Mouse (Mus musculus) embryo, embryonic 11 days (tissue): ENCODE measurements at regions not wholly inside any gene's neighbourhood (a gene's known extent, or its start where the extent isn't known, plus 50 kb on each side); places are given as distances from the start of the nearest gene placed in this dataset.
A peak's percentile ranks its signal among the peaks of the same experiment; 100 is the strongest.

Source experiments
- DNase-seq: peaks from one replicate; pipeline ENCODE4 v3.0.0-alpha.2; 2015

DNA sequence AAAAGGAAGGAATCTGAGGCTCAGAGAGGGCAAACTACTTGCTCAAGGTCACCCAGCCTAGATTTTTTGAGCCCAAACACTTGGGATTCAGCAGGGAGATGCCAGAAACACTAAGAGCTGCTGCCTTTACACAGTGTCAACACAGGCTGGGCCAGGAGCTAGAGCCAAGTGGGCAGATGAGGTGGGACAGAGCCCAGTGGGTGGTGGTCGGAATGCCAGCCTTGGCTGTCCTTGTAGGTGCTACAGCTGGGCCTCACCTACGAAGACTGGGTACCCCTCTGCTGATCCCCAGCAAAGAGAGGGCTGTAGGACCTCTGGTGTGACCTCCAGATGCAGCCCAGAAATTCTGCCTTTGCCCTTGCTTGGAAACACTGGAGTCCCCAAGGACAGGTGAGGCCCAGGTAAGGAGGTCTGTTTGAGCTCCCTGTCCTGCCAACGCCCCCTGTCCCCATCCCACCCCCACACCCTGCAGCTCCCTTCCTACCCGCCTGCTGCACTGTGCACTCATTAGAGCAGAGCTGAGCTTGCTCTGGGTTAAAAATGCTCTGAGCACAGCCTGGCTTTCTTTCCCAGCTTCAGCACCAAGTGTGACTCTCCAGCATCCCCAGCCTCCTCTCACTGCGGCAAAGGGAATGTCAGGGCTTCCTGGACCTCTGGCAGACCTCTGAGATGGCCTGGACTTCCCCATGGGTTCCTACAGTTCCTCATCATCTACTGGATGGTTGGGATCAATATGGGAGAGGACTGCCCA, 76.2 kb downstream of the Cstad start:
- no peak for DNase-seq

DNA sequence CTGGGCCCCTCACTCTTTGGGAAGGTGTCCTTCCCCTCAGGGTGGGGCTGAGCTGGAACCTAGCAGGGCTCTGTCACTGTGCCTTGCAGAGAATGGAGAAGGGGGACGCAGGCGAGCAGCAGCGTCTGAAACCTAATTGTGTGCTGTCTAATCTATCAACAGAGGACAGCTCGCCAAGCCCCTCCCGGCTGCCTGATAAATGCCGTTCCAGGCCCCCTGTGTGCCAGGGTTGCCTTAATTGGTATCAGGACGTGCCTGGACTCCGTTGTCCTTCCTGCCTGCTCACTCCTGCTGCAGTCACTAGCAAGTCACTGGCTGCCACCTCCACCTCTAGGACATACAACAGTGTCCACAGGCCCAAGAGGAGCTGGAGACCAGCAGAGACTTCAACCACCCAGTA, 72.6 kb downstream of the Cstad start:
- peak; percentile 62 for DNase-seq

DNA sequence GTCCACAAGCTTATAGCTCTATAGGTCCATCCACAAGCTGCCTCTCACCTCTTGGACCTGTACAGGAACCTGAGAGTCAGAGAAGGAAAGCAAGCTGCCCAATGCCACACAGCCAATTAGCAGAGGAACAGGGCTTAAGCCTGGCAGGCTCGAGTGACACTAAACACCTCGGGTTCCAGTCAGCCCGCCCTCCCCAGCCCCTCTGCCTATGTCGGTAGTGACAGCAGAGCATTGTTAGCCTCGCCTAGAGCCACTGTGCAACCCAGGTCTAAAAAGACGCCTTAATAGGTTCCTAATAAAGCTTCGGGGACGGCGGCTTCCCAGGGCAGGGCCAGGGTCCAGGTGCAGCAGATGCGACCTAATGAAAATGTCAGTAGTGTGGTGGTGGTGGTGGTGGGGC, 66.3 kb downstream of the Cstad start:
- peak; percentile 47 for DNase-seq

DNA sequence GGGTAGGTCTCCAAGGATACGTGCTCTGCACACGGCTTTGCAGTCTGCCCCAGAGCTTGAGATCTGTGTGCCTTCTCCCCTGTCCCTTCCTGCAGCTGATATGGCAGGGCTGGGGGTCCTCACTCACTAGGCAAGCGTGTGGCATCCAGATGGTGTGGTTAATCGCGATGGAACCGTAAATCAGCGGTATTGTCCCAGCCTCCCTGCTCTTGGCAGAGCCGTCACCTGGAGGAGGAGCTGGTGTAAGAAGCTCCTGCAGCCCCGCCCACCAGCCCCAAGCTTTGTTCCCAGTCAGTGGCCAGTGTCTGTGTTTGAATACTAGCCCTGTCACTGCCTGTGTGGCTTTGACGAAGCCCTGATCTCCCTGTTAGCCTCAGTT, 65.8 kb downstream of the Cstad start:
- peak; percentile 85 for DNase-seq

GRCm38 (mm10) chr2:30659836-30660612, 65.2 kb downstream of the Cstad start:
- DNase-seq = no peak

DNA sequence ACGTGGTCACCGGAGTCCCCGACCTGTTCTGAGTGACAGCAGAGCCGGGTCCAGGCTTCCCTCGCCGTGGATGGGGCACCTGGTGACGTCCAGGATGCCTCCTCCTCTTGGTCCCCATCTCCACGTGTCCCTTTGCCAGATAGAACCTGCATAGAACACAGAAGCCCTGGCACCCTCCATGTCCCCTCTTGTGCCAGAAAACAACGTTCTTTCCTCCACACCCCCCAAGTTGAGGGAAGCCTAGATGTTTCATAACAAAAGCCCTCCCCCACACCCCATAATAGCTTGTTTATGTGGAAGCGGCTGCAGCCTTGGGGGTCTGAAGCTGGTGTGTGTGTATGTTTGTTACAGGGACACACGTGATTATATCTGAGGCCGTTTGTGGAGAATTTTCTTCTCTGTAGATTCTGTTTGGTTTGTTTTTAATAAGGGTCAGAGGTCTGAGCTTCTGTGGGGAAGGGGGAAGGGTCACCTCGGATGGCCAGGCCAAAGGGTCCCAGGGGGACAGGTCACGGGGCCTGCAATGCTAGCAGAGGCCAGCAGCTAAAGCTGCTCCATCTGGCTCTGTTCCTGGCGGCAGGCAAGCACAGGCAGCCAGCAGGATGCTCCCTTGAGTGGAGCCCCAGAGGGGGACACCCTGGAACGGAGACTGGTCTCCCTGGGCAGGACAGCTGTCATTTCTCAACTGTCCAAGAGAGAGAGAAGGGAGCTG, 64.2 kb downstream of the Cstad start:
- peak; percentile 86 for DNase-seq
